Mouse (Mus musculus): Measurements from ENCODE around the gene Tprn. TPM values are rescaled to one million over a fixed set of nuclear protein-coding genes. Genes with fewer than 3 reads are reported as not detected.
A peak's percentile ranks its signal among the peaks of the same experiment; 100 is the strongest.
"Not testable (repeated sequence)": the region's sequence is repeated elsewhere in the genome, so short reads cannot be mapped to it uniquely, and the experiment has no call there.

Tprn gene
- polyA plus RNA-seq, 1 experiment from 2014 or later = 8.6 TPM

- not testable (repeated sequence) for ATAC-seq (ENCODE audit: insufficient number of reproducible peaks, low FRiP score, low TSS enrichment, low read depth); H3K27me3 ChIP-seq; H3K9ac ChIP-seq; H3K36me3 ChIP-seq; H3K9me3 ChIP-seq; H3K27ac ChIP-seq
- Histone ChIP-seq H3K4me1 (peaks cover 16% of the 10 kb centered on the region), H3K4me3 (peak overlapping the region; percentile 99), H3K4me2 (peak overlapping the region; percentile 86)
- 55% methylated on average over 12 of the region's 12 CpGs for WGBS
Observed at GRCm38 (mm10) chr2:25256443-25257109, 5.8 kb upstream of the Tprn start.

GRCm38 (mm10) chr2:25257250-25257649 lies 5.2 kb upstream of the Tprn start:
- not testable (repeated sequence) for H3K36me3 ChIP-seq; ATAC-seq (ENCODE audit: insufficient number of reproducible peaks, low FRiP score, low TSS enrichment, low read depth); H3K27ac ChIP-seq; H3K9me3 ChIP-seq; H3K27me3 ChIP-seq; H3K4me3 ChIP-seq; H3K4me2 ChIP-seq; H3K9ac ChIP-seq
- H3K4me1 ChIP-seq = peaks cover 21% of the 10 kb centered on the region
- 84% methylated on average over 5 of the region's 5 CpGs for WGBS

- peaks cover 33% of the 10 kb centered on the region for H3K4me1 ChIP-seq
- H3K4me2 ChIP-seq = no peak overlapping the region
- H3K27me3 ChIP-seq = peaks cover 9% of the 10 kb centered on the region
- no peak for ATAC-seq (ENCODE audit: insufficient number of reproducible peaks, low FRiP score, low TSS enrichment, low read depth)
- no peaks in the 10 kb centered on the region for H3K9me3 ChIP-seq
- H3K36me3 ChIP-seq = no peaks in the 10 kb centered on the region
- no peak overlapping the region for H3K27ac ChIP-seq
- 61% methylated on average over 2 of the region's 2 CpGs for WGBS
- no peak overlapping the region for H3K4me3 ChIP-seq
- no peak overlapping the region for H3K9ac ChIP-seq
Observed at GRCm38 (mm10) chr2:25258887-25259286, 3.5 kb upstream of the Tprn start.

- 46% methylated on average over 12 of the region's 12 CpGs for WGBS
- no peak overlapping the region; the same call in 1 of the 2 replicates for H3K27ac ChIP-seq
- ATAC-seq (ENCODE audit: insufficient number of reproducible peaks, low FRiP score, low TSS enrichment, low read depth) = no peak; the same call in 1 of the 2 replicates
- H3K27me3 ChIP-seq = peaks cover 20% of the 10 kb centered on the region
- peaks cover 39% of the 10 kb centered on the region for H3K4me1 ChIP-seq
- H3K9me3 ChIP-seq = no peaks in the 10 kb centered on the region
- H3K36me3 ChIP-seq = no peaks in the 10 kb centered on the region
- peak overlapping the region; percentile 98 for H3K4me2 ChIP-seq
- H3K4me3 ChIP-seq = peak overlapping the region; percentile 63
- H3K9ac ChIP-seq = no peak overlapping the region
Observed at GRCm38 (mm10) chr2:25261870-25262269, 548 bp upstream of the Tprn start.

GRCm38 (mm10) chr2:25262795-25263622 lies 591 bp downstream of the Tprn start:
- 0 out of 2 replicates have a peak, but pooled peaks have one; percentile 7 for ATAC-seq (ENCODE audit: insufficient number of reproducible peaks, low FRiP score, low TSS enrichment, low read depth)
- WGBS = under 1% methylated on average over 56 of the region's 82 CpGs

GRCm38 (mm10) chr2:25263623-25264285 lies 1.3 kb downstream of the Tprn start:
- H3K9me3 ChIP-seq = no peaks in the 10 kb centered on the region
- peaks cover 39% of the 10 kb centered on the region for H3K4me1 ChIP-seq
- peak overlapping the region; percentile 63 for H3K4me3 ChIP-seq
- peak overlapping the region; percentile 54 for H3K9ac ChIP-seq
- WGBS = 20% methylated on average over 12 of the region's 12 CpGs
- peaks cover 20% of the 10 kb centered on the region for H3K27me3 ChIP-seq
- H3K4me2 ChIP-seq = peak overlapping the region; percentile 98
- 0 out of 2 replicates have a peak, but pooled peaks cover 12% of the 10 kb centered on the region for H3K36me3 ChIP-seq
- no peak overlapping the region for H3K27ac ChIP-seq
- no peak for ATAC-seq (ENCODE audit: insufficient number of reproducible peaks, low FRiP score, low TSS enrichment, low read depth)

More at GRCm38 (mm10) chr2:25262795-25263622, 591 bp downstream of the Tprn start:
- Histone ChIP-seq H3K4me2 (peak overlapping the region; percentile 98), H3K9ac (peak overlapping the region; percentile 54), H3K4me1 (peaks cover 39% of the 10 kb centered on the region), H3K36me3 (0 out of 2 replicates have a peak, but pooled peaks cover 5% of the 10 kb centered on the region), H3K27me3 (peaks cover 20% of the 10 kb centered on the region), H3K9me3 (no peaks in the 10 kb centered on the region), H3K27ac (no peak overlapping the region), H3K4me3 (peak overlapping the region; percentile 63)

GRCm38 (mm10) chr2:25264286-25264660 lies 1.9 kb downstream of the Tprn start:
- 73% methylated on average over 5 of the region's 5 CpGs for WGBS
- Histone ChIP-seq H3K4me1 (peaks cover 39% of the 10 kb centered on the region), H3K9me3 (no peaks in the 10 kb centered on the region), H3K27me3 (peaks cover 20% of the 10 kb centered on the region), H3K4me2 (no peak overlapping the region), H3K9ac (0 out of 2 replicates have a peak overlapping the region, but pooled peaks have one; percentile 7), H3K36me3 (peaks cover 17% of the 10 kb centered on the region; the same call in 1 of the 2 replicates), H3K4me3 (0 out of 2 replicates have a peak overlapping the region, but pooled peaks have one; percentile 63), H3K27ac (no peak overlapping the region)
- no peak for ATAC-seq (ENCODE audit: insufficient number of reproducible peaks, low FRiP score, low TSS enrichment, low read depth)

GRCm38 (mm10) chr2:25264851-25265250 lies 2.4 kb downstream of the Tprn start:
- WGBS = 60% methylated on average over 3 of the region's 3 CpGs
- H3K9ac ChIP-seq = no peak overlapping the region

GRCm38 (mm10) chr2:25265897-25266656 lies 3.7 kb downstream of the Tprn start:
- Histone ChIP-seq H3K9ac (0 out of 2 replicates have a peak overlapping the region, but pooled peaks have one; percentile 2), H3K4me3 (no peak overlapping the region), H3K4me1 (peaks cover 46% of the 10 kb centered on the region), H3K4me2 (0 out of 2 replicates have a peak overlapping the region, but pooled peaks have one; percentile 3), H3K27me3 (peaks cover 20% of the 10 kb centered on the region), H3K9me3 (no peaks in the 10 kb centered on the region), H3K36me3 (peaks cover 35% of the 10 kb centered on the region), H3K27ac (no peak overlapping the region)
- WGBS = 60% methylated on average over 6 of the region's 6 CpGs
- ATAC-seq (ENCODE audit: insufficient number of reproducible peaks, low FRiP score, low TSS enrichment, low read depth) = no peak

More at GRCm38 (mm10) chr2:25264851-25265250, 2.4 kb downstream of the Tprn start:
- no peaks in the 10 kb centered on the region for H3K9me3 ChIP-seq
- H3K36me3 ChIP-seq = peaks cover 23% of the 10 kb centered on the region
- H3K27me3 ChIP-seq = peaks cover 20% of the 10 kb centered on the region
- no peak overlapping the region for H3K27ac ChIP-seq
- no peak overlapping the region for H3K4me2 ChIP-seq
- no peak for ATAC-seq (ENCODE audit: insufficient number of reproducible peaks, low FRiP score, low TSS enrichment, low read depth)
- peaks cover 39% of the 10 kb centered on the region for H3K4me1 ChIP-seq
- H3K4me3 ChIP-seq = no peak overlapping the region

- Histone ChIP-seq H3K9ac (no peak overlapping the region), H3K4me3 (no peak overlapping the region), H3K36me3 (peaks cover 38% of the 10 kb centered on the region), H3K27ac (no peak overlapping the region), H3K4me2 (no peak overlapping the region), H3K4me1 (peaks cover 52% of the 10 kb centered on the region), H3K9me3 (no peaks in the 10 kb centered on the region), H3K27me3 (peaks cover 20% of the 10 kb centered on the region)
- ATAC-seq (ENCODE audit: insufficient number of reproducible peaks, low FRiP score, low TSS enrichment, low read depth) = no peak
- 39% methylated on average over 2 of the region's 2 CpGs for WGBS
Observed at GRCm38 (mm10) chr2:25266720-25267119, 4.3 kb downstream of the Tprn start.

GRCm38 (mm10) chr2:25267241-25267640 lies 4.8 kb downstream of the Tprn start:
- Histone ChIP-seq H3K9me3 (no peaks in the 10 kb centered on the region), H3K4me1 (peaks cover 47% of the 10 kb centered on the region), H3K36me3 (peaks cover 38% of the 10 kb centered on the region), H3K4me3 (no peak overlapping the region), H3K4me2 (no peak overlapping the region), H3K9ac (no peak overlapping the region), H3K27me3 (peaks cover 20% of the 10 kb centered on the region), H3K27ac (no peak overlapping the region)
- no peak for ATAC-seq (ENCODE audit: insufficient number of reproducible peaks, low FRiP score, low TSS enrichment, low read depth)
